Mouse (Mus musculus): ENCODE data around the gene Nkx2-2. TPM values are rescaled to one million over a fixed set of nuclear protein-coding genes. Genes with fewer than 3 reads are reported as not detected.

Gene Nkx2-2
- polyA plus RNA-seq, 1 experiment from 2014 or later: 5.0 TPM

DNA sequence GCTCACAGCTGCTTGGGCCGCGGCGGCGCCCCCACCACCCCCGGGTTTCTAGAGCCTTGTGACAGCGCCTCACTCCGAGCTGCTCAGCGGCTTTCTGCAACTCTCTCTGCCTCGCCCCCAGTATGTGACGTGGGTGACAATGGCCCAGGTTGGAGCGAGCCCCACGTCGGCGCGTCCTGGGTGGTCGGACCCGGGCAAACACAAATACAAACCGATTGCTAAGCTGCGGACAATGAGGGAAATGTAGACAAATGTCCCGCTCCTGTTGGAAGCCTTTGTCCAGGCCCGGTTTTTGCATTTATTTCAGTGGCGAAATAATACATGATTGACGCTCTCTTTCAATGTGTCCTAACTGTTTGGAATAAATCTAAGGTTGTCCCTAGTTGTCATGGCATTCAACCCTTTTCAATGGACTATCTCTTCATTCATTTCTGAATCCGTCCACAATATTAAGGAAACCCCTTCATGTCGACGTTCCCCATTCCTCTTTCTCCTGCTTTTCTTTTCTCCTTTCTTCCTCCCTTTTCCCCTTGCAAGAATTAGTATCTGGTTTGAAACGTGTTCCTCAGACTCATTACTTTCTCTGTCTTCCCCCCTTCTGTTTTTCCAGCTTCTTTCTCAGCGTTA, 5.9 kb downstream of the Nkx2-2 start:
- Histone ChIP-seq H3K36me3 (no peaks in the 10 kb centered on the region), H3K4me3 (replicated peaks) (no peak overlapping the region), H3K4me1 (peaks cover 20% of the 10 kb centered on the region), H3K9ac (replicated peaks) (no peak overlapping the region), H3K27ac (replicated peaks) (0 out of 2 replicates have a peak overlapping the region, but pooled peaks have one; percentile 25), H3K9me3 (replicated peaks) (no peaks in the 10 kb centered on the region), H3K4me2 (peak overlapping the region; percentile 23), H3K27me3 (replicated peaks) (peaks cover 91% of the 10 kb centered on the region)
- under 1% methylated on average over 28 of the region's 28 CpGs for WGBS
- ATAC-seq (ENCODE audit: low FRiP score): peak; percentile 27; the same call in 1 of the 2 replicates

DNA sequence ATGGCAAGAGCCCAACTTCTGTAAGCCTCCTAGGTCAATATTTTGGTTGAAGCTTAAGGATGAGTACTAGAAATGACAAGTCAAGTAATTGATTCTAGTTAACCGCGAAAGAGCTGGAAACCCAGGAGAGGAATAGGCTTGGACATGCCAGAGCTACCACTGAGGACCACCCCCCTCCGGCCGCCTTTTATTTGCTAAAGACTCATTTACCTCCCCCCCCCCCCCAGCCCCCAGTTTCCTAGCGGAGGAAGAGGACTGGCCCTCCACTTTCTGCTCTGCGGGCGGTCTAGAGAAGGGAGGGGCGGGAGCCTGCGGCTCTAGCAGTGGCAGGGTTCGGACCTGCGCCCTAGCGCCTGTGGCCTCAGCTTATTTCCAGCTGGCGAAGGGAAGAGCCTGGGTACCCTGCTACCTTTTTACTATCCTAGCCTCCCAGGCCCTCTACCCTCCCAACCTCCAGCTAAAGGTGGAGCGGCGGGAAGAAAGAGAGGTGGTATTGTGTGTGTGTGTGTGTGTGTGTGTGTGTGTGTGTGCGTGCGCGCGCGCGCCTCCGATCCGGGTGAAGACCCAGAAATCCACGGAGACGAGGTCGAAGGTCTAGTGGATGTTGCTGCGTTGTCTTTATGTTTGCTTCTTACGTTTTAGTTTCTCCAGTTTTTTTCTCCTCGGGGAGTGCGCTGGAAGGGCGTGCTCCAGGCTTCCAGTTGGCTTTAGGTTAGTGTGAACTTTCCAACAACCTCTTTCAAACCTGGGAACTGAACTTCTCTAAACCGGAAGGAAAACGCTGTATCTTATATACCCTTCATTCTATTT, 6.8 kb downstream of the Nkx2-2 start:
- 0 out of 2 replicates have a peak overlapping the region, but pooled peaks have one; percentile 0 for H3K4me3 ChIP-seq (replicated peaks)
- ATAC-seq (ENCODE audit: low FRiP score): peak; percentile 12; the same call in 1 of the 2 replicates
- WGBS: under 1% methylated on average over 28 of the region's 33 CpGs

DNA sequence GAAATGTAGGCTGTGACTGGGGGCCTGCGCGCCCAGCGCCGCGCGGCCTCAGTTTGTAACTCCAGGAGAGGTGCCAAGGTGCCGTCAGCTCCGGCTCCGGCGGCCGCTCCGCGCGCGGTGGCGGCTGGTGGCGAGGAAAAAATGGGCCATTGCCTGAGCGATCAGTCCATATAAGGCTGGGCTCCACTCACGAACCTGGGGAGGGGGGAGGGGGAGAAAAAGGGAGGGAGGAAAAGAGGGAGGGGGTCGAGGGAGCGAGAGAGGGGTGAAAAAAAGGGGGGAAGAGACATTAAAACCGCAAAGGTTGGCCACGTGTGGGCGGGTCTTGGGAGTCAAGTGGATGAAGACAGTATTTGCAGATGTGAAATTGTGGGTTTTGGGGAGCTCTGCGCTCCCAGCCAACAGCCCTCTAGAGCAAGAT, 7.8 kb downstream of the Nkx2-2 start:
- no peak overlapping the region for H3K9ac ChIP-seq (replicated peaks)
- H3K27me3 ChIP-seq (replicated peaks): peaks cover 94% of the 10 kb centered on the region
- H3K36me3 ChIP-seq: no peaks in the 10 kb centered on the region
- no peak for ATAC-seq (ENCODE audit: low FRiP score)
- H3K4me2 ChIP-seq: peak overlapping the region; percentile 28
- under 1% methylated on average over 25 of the region's 25 CpGs for WGBS
- peaks cover 20% of the 10 kb centered on the region for H3K4me1 ChIP-seq
- no peaks in the 10 kb centered on the region for H3K9me3 ChIP-seq (replicated peaks)
- H3K4me3 ChIP-seq (replicated peaks): peak overlapping the region; percentile 28
- H3K27ac ChIP-seq (replicated peaks): no peak overlapping the region

More for the DNA sequence above, 6.8 kb downstream of the Nkx2-2 start:
- Histone ChIP-seq H3K4me2 (peak overlapping the region; percentile 28), H3K36me3 (no peaks in the 10 kb centered on the region), H3K27me3 (replicated peaks) (peaks cover 91% of the 10 kb centered on the region), H3K9me3 (replicated peaks) (no peaks in the 10 kb centered on the region), H3K9ac (replicated peaks) (no peak overlapping the region), H3K4me1 (peaks cover 20% of the 10 kb centered on the region), H3K27ac (replicated peaks) (0 out of 2 replicates have a peak overlapping the region, but pooled peaks have one; percentile 11)

DNA sequence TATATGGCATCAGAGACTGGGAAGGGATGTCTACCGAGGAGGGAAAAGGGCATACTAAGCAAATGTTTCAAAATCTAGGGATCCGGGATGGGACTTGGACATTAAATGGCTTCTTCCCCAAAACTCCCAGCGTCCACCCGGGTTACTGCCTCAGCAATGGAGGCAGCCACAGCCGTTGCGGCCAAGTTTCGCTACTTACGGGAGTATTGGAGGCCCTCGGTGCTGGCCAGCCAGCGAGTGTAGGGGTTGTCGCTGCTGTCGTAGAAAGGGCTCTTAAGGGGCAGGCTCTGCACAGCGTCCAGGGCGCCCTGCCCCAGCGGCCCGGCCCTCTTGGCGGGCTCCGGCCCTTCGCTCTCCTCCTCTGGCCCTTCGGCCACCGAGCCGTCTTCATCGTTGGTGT, 8.5 kb downstream of the Nkx2-2 start:
- Histone ChIP-seq H3K9me3 (replicated peaks) (no peaks in the 10 kb centered on the region), H3K27me3 (replicated peaks) (peaks cover 94% of the 10 kb centered on the region), H3K4me3 (replicated peaks) (peak overlapping the region; percentile 28), H3K4me2 (peak overlapping the region; percentile 28), H3K27ac (replicated peaks) (no peak overlapping the region), H3K36me3 (no peaks in the 10 kb centered on the region), H3K4me1 (peaks cover 26% of the 10 kb centered on the region), H3K9ac (replicated peaks) (no peak overlapping the region; the same call in 1 of the 2 replicates)
- ATAC-seq (ENCODE audit: low FRiP score): no peak
- WGBS: under 1% methylated on average over 23 of the region's 23 CpGs

DNA sequence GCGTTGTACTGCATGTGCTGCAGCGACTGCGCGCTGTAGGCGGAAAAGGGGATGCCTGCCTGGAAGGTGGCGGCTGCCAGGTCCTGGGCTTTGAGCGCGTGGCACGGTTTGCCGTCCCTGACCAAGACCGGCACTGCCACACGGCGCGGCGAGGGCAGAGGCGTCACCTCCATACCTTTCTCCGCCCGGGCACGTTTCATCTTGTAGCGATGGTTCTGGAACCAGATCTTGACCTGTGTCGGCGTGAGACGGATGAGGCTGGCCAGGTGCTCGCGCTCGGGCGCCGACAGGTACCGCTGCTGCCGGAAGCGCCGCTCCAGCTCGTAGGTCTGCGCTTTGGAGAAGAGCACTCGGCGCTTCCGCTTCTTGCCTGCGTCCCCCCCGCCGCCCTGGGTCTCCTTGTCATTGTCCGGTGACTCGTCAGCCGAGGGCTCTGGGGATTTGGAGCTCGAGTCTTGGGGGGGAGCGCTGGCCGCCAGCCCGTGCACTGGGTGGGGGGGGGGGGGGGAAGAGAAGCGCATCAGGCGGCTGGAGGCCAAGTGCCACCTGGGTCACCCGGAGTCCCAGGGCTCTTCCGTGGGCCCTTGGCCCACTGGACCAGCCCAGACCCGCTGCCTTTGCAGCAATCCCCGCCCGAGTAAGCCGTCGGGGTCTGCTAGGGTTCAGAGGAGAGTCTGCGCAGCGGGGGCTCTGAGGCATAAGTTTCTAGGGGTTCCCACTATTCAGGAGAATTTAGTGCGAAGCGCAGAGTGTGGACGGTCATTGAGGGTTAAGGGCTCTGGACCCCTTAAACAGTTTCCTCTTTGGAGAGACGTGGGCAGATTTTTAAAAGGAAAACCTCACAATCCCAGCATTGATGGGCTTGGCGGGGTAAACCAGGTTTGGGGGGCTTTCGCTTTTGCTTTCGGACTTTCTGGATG, 9.7 kb downstream of the Nkx2-2 start:
- Histone ChIP-seq H3K27ac (replicated peaks) (no peak overlapping the region), H3K4me2 (peak overlapping the region; percentile 44), H3K4me3 (replicated peaks) (peak overlapping the region; percentile 23), H3K9ac (replicated peaks) (no peak overlapping the region), H3K9me3 (replicated peaks) (no peaks in the 10 kb centered on the region), H3K4me1 (peaks cover 22% of the 10 kb centered on the region), H3K36me3 (no peaks in the 10 kb centered on the region), H3K27me3 (replicated peaks) (peaks cover 92% of the 10 kb centered on the region)
- under 1% methylated on average over 61 of the region's 65 CpGs for WGBS
- no peak for ATAC-seq (ENCODE audit: low FRiP score)

DNA sequence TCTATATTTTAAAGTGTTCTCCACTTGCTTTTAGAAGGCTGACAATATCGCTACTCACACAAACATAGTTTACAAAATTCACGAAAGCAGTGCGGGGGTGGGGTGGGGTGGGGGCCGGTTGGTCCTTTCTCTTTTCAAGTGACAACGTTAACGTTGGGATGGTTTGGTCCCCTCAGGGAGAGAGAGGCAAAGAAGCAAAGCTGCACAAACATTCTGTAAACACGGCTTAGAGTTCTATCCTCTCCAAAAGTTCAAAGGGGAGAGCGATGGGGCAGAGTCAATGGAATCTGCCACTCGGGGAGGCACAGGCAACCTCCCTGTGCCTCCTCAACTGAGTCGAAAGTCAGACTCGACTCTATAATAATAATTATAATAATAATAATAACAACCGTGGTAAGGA, 10.5 kb downstream of the Nkx2-2 start:
- peaks cover 88% of the 10 kb centered on the region for H3K27me3 ChIP-seq (replicated peaks)
- no peak overlapping the region for H3K9ac ChIP-seq (replicated peaks)
- no peaks in the 10 kb centered on the region for H3K9me3 ChIP-seq (replicated peaks)
- ATAC-seq (ENCODE audit: low FRiP score): no peak
- H3K4me3 ChIP-seq (replicated peaks): peak overlapping the region; percentile 23
- WGBS: under 1% methylated on average over 12 of the region's 12 CpGs
- H3K4me2 ChIP-seq: peak overlapping the region; percentile 44
- no peaks in the 10 kb centered on the region for H3K36me3 ChIP-seq
- H3K27ac ChIP-seq (replicated peaks): no peak overlapping the region
- H3K4me1 ChIP-seq: peaks cover 24% of the 10 kb centered on the region

DNA sequence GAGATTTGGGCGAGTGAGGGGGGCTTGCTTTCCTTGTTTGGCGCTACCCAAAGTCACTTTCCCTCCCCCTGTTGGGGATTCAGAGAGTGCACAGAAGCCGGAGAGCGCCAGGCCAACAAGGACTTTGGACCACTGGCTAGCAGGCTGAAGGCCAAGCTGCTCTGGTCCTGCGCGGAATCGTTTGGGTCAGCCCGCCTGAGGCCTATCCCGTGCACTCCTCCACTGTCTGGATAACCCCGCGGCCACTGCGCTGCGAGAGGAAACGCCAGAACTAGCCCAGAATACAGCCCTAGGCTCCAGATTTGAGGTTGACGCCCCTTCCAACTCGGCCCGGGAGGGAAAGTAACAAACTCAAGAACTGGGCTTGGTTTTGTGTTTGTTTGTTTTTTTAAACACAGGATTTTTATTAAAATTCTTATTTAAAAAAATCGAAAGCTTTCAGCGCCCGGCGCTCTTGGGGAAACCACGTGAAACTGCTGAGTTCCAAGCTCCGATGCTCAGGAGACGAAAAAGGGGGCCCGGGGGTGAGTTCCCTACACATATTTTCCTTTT, 11.3 kb downstream of the Nkx2-2 start:
- peak overlapping the region; percentile 10; the same call in 1 of the 2 replicates for H3K4me3 ChIP-seq (replicated peaks)
- peaks cover 28% of the 10 kb centered on the region for H3K4me1 ChIP-seq
- H3K36me3 ChIP-seq: no peaks in the 10 kb centered on the region
- no peak for ATAC-seq (ENCODE audit: low FRiP score)
- WGBS: 7% methylated on average over 25 of the region's 25 CpGs
- H3K27ac ChIP-seq (replicated peaks): no peak overlapping the region
- peaks cover 88% of the 10 kb centered on the region for H3K27me3 ChIP-seq (replicated peaks)
- H3K9me3 ChIP-seq (replicated peaks): no peaks in the 10 kb centered on the region
- H3K9ac ChIP-seq (replicated peaks): no peak overlapping the region
- H3K4me2 ChIP-seq: peak overlapping the region; percentile 44; the same call in 1 of the 2 replicates

DNA sequence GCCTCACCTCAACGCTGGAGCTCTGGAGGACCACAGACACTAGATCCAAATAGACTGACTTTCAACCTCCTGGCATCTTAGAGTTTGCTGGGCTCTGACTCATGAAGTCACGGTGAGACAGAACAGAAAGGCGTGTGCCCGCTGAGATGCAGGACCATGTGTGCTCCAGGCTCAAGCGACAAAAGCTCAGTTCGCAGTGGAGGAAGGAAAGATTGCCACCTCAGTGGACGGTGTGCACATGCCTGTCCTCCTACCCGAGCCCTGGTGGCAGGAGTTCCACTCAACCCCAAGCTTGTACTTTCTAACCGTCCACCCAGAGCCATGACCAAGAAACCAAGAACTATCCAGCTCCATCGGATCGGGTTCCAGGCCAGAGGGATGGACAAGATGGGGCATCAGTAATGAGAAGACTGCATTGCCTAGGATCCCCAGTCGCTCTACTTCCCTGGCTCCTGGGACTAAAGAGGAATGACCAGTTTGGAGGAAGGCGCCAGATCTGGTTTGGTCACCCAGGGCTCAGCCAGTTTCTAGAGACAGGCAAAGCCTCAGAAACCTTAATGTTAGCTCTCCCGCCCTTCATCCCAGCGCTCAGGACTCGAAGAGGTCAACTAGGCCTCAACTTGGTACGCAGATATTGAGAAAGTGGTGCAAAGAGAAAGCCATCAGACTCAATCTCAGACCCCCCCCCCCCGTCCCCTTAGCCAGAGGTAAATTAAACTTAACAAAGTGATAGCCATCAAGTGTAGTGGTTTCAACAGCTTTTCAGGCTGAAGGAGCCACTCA, 11.9 kb downstream of the Nkx2-2 start:
- Histone ChIP-seq H3K4me3 (replicated peaks) (no peak overlapping the region), H3K4me1 (peaks cover 25% of the 10 kb centered on the region), H3K27me3 (replicated peaks) (peaks cover 83% of the 10 kb centered on the region), H3K9ac (replicated peaks) (no peak overlapping the region), H3K36me3 (no peaks in the 10 kb centered on the region), H3K4me2 (peak overlapping the region; percentile 44; the same call in 1 of the 2 replicates), H3K9me3 (replicated peaks) (no peaks in the 10 kb centered on the region), H3K27ac (replicated peaks) (no peak overlapping the region)
- 16% methylated on average over 18 of the region's 18 CpGs for WGBS
- ATAC-seq (ENCODE audit: low FRiP score): no peak

DNA sequence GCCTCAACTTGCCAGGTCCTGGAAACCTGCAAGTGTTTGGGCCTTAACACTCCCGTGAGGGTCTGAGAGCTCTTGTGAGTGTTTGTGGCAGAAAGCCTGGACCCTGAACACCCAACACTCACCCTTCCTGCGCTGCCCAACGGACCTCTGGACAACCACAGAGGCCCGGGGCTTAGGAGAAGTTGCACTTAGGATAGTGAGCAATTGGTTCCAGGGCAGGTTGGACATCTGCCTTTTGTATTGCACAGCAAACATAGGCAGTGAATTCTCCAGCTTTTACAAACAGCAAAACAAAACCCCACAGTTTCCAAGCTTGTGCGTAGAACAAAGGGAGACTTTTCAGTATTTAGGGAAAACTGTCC, 12.8 kb downstream of the Nkx2-2 start:
- peaks cover 82% of the 10 kb centered on the region for H3K27me3 ChIP-seq (replicated peaks)
- no peaks in the 10 kb centered on the region for H3K36me3 ChIP-seq
- H3K4me3 ChIP-seq (replicated peaks): no peak overlapping the region
- no peak for ATAC-seq (ENCODE audit: low FRiP score)
- no peak overlapping the region for H3K9ac ChIP-seq (replicated peaks)
- no peaks in the 10 kb centered on the region for H3K9me3 ChIP-seq (replicated peaks)
- peaks cover 25% of the 10 kb centered on the region for H3K4me1 ChIP-seq
- no peak overlapping the region for H3K27ac ChIP-seq (replicated peaks)
- WGBS: 8% methylated on average over 5 of the region's 5 CpGs
- H3K4me2 ChIP-seq: peak overlapping the region; percentile 9; the same call in 1 of the 2 replicates

DNA sequence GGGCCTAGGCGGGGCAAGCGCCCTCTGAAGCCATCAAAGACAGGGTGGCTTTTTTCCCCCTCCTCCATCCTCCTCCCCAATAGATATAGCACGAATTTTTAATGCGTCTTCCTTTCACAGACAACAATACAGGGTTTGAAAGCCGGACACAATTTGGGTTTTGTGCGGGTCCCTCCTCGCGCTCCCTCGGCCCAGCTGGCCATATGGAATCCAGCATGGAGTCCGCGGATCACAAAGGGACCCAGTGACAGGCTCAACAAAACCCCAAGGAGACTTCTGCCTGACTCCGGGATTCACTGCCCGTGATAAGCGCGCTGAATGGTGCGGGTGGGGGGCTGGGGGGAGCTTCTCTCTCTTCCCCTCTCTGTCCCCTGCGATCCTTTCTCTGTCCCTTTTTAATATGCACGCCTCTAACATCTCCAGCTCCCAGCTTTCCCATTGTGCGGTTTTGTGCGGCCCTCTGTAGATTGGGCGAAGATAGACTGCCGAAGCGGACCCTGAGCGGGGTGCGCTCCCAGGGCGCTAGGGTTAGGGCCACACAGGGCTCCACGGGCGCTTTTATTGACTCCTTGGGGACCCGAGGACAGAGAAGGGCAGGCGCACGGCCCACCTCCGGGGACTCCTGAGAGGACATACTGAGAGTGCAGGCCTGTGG, 13.3 kb downstream of the Nkx2-2 start:
- H3K27me3 ChIP-seq (replicated peaks): peaks cover 79% of the 10 kb centered on the region
- H3K27ac ChIP-seq (replicated peaks): no peak overlapping the region
- no peak overlapping the region for H3K9ac ChIP-seq (replicated peaks)
- H3K9me3 ChIP-seq (replicated peaks): no peaks in the 10 kb centered on the region
- 5% methylated on average over 32 of the region's 32 CpGs for WGBS
- no peak for ATAC-seq (ENCODE audit: low FRiP score)
- H3K4me2 ChIP-seq: peak overlapping the region; percentile 9; the same call in 1 of the 2 replicates
- H3K4me3 ChIP-seq (replicated peaks): no peak overlapping the region
- H3K36me3 ChIP-seq: no peaks in the 10 kb centered on the region
- peaks cover 25% of the 10 kb centered on the region for H3K4me1 ChIP-seq

Data from neural tube, embryonic 15.5 days (tissue).